Mouse (Mus musculus) midbrain, postnatal 0 days (tissue): Measurements from ENCODE around the gene Shisa3. TPM values are rescaled to one million over a fixed set of nuclear protein-coding genes. Genes with fewer than 3 reads are reported as not detected.

Experiments
- ATAC-seq: fragments of 200-750 bp; cut with Nextera tagmentation; 2 replicates; pipeline ENCODE4 v1.8.0; 2017; ENCODE audit warnings: moderate number of reproducible peaks, mild to moderate bottlenecking, moderate TSS enrichment, moderate library complexity; ENCODE audit not compliant: low FRiP score
- DNase-seq: peaks from one replicate; pipeline ENCODE4 v3.0.0-alpha.2; 2015; ENCODE audit warnings: low spot score
- H3K27ac ChIP-seq: fragments of 300-500 bp; sonication (generic); 2 replicates; pipeline ENCODE4 v1.5.1; 2014; ENCODE audit warnings: low read depth, mild to moderate bottlenecking, low read length, mixed read lengths
- H3K27me3 ChIP-seq: fragments of 300-500 bp; sonication (generic); 2 replicates; pipeline ENCODE4 v1.6.1; 2014; ENCODE audit warnings: low read length, control low read depth, mixed read lengths; ENCODE audit not compliant: insufficient read depth
- H3K36me3 ChIP-seq: fragments of 300-500 bp; sonication (generic); 2 replicates; pipeline ENCODE4 v1.6.1; 2014; ENCODE audit warnings: low read length, control low read depth, mixed read lengths; ENCODE audit not compliant: insufficient read depth
- H3K4me1 ChIP-seq: fragments of 300-500 bp; sonication (generic); 2 replicates; pipeline ENCODE4 v1.6.1; 2014; ENCODE audit warnings: mild to moderate bottlenecking, control low read depth, antibody characterized with exemption, low read length, mixed read lengths; ENCODE audit not compliant: insufficient read depth
- H3K4me2 ChIP-seq: fragments of 300-500 bp; sonication (generic); 2 replicates; pipeline ENCODE4 v1.6.1; 2014; ENCODE audit warnings: low read depth, mild to moderate bottlenecking, low read length, mixed read lengths; ENCODE audit not compliant: poor library complexity, severe bottlenecking
- H3K4me3 ChIP-seq: fragments of 300-500 bp; sonication (generic); 2 replicates; pipeline ENCODE4 v1.5.1; 2014; ENCODE audit warnings: low read depth, mild to moderate bottlenecking, low read length, moderate library complexity
- H3K9ac ChIP-seq: fragments of 300-500 bp; sonication (generic); replicated peaks from 2 replicates; pipeline ENCODE4 v1.6.1; 2014; ENCODE audit warnings: mild to moderate bottlenecking, low read length, moderate library complexity, mixed read lengths; ENCODE audit not compliant: poor library complexity, severe bottlenecking
- H3K9me3 ChIP-seq: fragments of 300-500 bp; sonication (generic); 2 replicates; pipeline ENCODE4 v1.6.1; 2016; ENCODE audit warnings: low read length, control low read depth
- CTCF ChIP-seq: IDR thresholded peaks from 2 replicates; pipeline ENCODE4 v1.5.1; 2016; ENCODE audit warnings: antibody characterized with exemption, mild to moderate bottlenecking
- WGBS: fragments of 180-500 bp; shearing (Covaris S2); extraction: QIAGEN DNeasy Blood & Tissue Kit; methylation state at CpG from one replicate; pipeline ENCODE4 v1.1.7; 2014; 5-methylcytosine and 5-hydroxymethylcytosine counted together
- polyA plus RNA-seq: library from polyadenylated mRNA; unstranded; fragments of >200 nt; fragmentation: Nextera tagmentation; extraction: Ambion mirVana; gene quantifications from 2 replicates; pipeline ENCODE4 v1.2.1, GENCODE M21; 2015
- total RNA-seq: library from RNA; depleted of rRNA; stranded (reverse); fragments of >200 nt; gene quantifications from 2 replicates; pipeline ENCODE4 v1.2.3, GENCODE M21; 2014

Shisa3 gene
- total and polyA plus RNA-seq, 2 experiments from 2014 or later: 9.4 to 28.0 TPM

DNA sequence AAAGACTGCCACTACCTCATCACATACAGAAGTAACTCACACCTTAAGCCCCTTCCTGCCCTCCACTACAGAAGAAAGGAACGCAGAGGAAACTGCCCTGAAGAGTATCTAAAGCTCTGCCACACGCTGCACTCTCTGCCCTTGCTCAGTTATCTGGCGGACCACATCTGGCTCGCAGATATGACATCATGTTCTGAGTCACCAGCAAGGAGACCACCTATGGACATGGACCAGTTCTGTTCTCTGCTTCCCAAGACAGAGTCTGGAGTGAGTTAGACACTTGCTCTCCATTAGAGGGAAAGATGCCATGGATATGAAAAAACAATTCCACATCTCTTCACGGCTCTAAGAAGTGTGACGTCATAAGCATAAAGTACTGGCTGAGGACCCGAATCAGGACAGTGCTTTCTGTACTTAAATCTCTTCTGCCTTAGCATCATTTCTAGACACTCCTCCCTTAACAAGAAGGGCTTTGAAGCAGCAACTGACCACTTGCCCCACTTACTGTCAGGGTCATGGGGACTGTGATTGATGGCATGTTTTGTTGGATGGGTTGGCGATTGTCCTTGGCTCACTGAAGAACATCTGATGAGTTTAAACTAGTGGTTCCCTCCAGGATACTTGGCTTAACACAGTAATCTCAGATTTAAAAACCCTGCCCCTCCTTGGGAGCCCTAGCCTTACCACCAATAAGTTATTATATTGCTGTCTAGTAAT lies 33.1 kb downstream of the Shisa3 start:
- H3K4me2 ChIP-seq: no peak overlapping the region
- H3K4me1 ChIP-seq: no peaks in the 10 kb centered on the region
- no peaks in the 10 kb centered on the region for H3K9me3 ChIP-seq
- TF ChIP-seq CTCF: no peak
- H3K27ac ChIP-seq: no peak overlapping the region
- peaks cover 27% of the 10 kb centered on the region for H3K36me3 ChIP-seq
- no peak for DNase-seq
- H3K9ac ChIP-seq: no peak overlapping the region
- WGBS: 90% methylated on average over 8 of the region's 8 CpGs
- no peak overlapping the region for H3K4me3 ChIP-seq
- 0 out of 2 replicates have a peak, but pooled peaks cover 6% of the 10 kb centered on the region for H3K27me3 ChIP-seq
- ATAC-seq: no peak

DNA sequence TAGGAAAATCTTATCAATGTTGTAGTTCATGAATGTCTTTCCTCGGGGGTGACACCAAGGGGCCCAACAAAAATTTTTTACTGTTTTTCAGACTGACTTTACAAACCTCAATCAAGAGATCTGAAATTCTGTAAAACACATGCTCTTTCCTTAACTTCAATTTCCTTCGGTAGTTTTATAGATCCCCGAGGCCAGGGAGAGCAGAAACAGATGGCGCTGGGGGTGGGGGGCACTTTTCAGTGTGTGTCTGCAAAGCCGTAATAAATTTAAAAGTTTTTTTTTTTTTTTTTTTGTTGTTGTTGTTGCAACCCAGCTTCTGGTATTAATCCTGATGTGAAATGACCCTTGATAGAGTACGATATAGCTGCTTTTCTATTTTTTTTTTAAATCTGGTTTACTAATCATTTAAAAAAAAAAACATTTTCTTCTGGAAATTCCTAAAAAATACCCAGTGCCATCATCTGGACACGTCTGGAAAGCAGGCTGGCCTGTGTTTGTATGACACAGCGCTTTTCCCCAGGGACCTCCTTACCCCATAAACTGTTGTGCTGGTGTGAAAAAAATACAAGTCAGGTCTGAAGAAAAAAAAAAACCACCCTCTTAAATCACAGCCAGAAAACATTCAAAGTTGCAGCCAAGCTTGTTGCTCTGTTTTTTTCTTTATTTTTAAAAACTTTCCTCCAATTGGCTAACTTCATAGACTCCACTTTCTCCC lies 33.9 kb downstream of the Shisa3 start:
- no peaks in the 10 kb centered on the region for H3K9me3 ChIP-seq

DNA sequence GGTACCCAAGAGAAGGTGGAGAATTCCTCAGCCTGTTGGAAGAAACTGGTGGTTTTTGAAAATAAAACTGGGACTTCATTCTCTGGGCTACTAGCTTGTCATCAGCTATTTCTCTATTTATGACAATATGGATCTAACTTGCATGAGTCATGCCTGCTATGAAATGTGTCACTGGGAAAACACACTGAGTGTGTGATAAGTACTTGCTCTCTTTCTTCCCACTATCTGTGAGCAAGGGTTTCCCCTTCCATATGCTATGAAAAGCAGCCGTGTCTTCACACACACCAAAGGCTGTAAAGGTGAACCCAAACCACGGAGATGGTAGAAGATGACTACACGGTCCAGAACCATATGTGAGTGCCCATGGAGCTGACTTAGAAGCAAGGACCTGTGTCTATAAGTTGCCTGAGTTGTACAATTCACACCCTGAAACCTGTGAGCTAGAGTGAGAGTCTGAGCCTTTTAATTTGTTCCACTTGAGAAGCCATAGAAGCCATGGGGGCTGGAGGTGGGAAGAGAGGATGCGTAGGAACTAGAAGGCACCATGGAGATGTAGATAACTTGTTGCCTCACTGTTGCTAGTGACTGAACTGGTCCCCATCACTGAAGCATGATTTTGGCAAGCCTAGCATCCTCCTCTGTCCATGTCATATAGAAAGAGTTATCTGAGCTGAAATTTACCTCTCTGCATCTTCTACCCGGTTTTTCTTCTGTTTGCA lies 36.0 kb downstream of the Shisa3 start:
- Histone ChIP-seq H3K9me3 (no peaks in the 10 kb centered on the region), H3K27ac (no peak overlapping the region), H3K9ac (no peak overlapping the region), H3K27me3 (0 out of 2 replicates have a peak, but pooled peaks cover 6% of the 10 kb centered on the region), H3K4me1 (no peaks in the 10 kb centered on the region), H3K4me2 (no peak overlapping the region), H3K4me3 (no peak overlapping the region), H3K36me3 (peaks cover 43% of the 10 kb centered on the region)
- no peak for DNase-seq
- TF ChIP-seq CTCF: no peak
- ATAC-seq: no peak
- WGBS: 93% methylated on average over 5 of the region's 5 CpGs

More for the DNA sequence above, 33.9 kb downstream of the Shisa3 start:
- Histone ChIP-seq H3K27me3 (0 out of 2 replicates have a peak, but pooled peaks cover 6% of the 10 kb centered on the region), H3K4me1 (no peaks in the 10 kb centered on the region), H3K4me2 (no peak overlapping the region), H3K27ac (no peak overlapping the region), H3K36me3 (peaks cover 32% of the 10 kb centered on the region), H3K9ac (no peak overlapping the region), H3K4me3 (no peak overlapping the region)
- DNase-seq: no peak
- no peak for ATAC-seq
- TF ChIP-seq CTCF: no peak
- WGBS: 85% methylated on average over 8 of the region's 8 CpGs

DNA sequence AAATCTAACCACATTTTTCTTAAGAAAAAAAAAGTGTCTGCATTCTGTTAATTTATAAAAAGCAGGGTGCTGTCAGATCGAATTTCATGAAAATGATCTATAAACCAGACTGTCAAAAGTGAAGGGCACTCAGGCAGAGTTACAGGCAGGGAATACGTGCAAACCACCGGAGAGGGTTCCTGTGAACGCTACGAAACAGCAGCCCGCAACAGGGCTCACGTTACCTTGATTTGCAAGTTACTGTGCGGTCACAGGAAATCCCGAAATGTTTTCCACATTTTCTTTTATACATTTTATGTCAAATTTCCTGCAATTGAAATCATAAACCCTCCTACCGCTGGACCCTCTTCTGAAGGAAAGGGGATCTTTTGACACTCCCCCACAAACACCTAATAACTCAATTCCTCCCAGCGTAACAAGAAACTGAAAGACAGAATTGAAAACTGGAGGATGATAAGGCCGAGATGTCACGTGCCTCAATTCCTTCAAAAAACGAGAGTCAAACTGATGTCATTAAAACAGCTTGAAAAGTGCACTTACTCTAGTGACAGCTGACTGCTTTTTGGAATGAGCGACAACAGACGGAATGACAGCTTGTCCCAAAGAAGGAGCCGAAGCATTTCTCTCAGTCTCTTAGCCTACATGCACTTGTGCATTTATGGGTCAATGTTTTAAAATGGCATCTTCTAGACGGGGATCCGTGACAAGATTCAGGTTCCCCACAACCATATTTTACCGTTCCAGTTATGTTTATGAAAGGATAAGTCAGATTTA lies 39.3 kb downstream of the Shisa3 start:
- Histone ChIP-seq H3K4me1 (no peaks in the 10 kb centered on the region), H3K27me3 (0 out of 2 replicates have a peak, but pooled peaks cover 15% of the 10 kb centered on the region), H3K9me3 (no peaks in the 10 kb centered on the region), H3K9ac (no peak overlapping the region), H3K36me3 (peaks cover 52% of the 10 kb centered on the region), H3K4me3 (no peak overlapping the region), H3K4me2 (no peak overlapping the region), H3K27ac (no peak overlapping the region)
- 91% methylated on average over 20 of the region's 20 CpGs for WGBS
- TF ChIP-seq CTCF: no peak
- ATAC-seq (no peak), DNase-seq (no peak)

DNA sequence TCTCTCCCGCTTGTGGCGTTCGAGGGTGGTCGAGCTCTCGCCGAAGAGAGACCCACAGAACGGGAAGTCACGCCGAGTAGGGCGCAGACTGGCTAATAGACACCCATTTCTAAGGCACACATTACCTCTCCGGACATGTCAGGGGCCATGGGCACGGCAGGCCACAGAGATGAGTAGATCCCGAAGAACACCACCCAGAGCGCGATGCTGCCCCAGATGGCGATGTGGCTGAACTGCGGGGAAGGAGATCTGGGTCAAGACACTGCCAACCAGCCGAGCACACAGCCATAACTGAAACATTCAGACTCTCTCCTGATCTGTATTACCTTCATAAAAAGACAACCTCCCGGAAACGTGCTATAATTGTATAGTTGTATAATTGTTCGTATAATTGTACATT lies 39.9 kb downstream of the Shisa3 start:
- 80% methylated on average over 21 of the region's 21 CpGs for WGBS
- Histone ChIP-seq H3K36me3 (peaks cover 48% of the 10 kb centered on the region), H3K27ac (no peak overlapping the region), H3K27me3 (0 out of 2 replicates have a peak, but pooled peaks cover 17% of the 10 kb centered on the region), H3K9me3 (no peaks in the 10 kb centered on the region), H3K4me3 (no peak overlapping the region), H3K4me2 (no peak overlapping the region), H3K9ac (no peak overlapping the region), H3K4me1 (no peaks in the 10 kb centered on the region)
- ATAC-seq (no peak), DNase-seq (no peak)
- peak; percentile 49 for TF ChIP-seq CTCF
